Mouse (Mus musculus) kidney, adult 2 months (tissue): ENCODE data around the gene Pms2.

Experiments used
- CTCF ChIP-seq: fragments of 200-500 bp; conservative IDR thresholded peaks from 2 replicates; pipeline ENCODE4 v1.5.1; 2011; ENCODE audit warnings: low read depth, mild to moderate bottlenecking, control low read depth, low read length, moderate library complexity, mixed read lengths; ENCODE audit not compliant: insufficient read depth, insufficient read length
- POLR2A ChIP-seq: fragments of 200-500 bp; IDR thresholded peaks from one replicate; pipeline ENCODE4 v1.6.1; 2011; ENCODE audit warnings: low read depth, low read length, control low read depth

DNA sequence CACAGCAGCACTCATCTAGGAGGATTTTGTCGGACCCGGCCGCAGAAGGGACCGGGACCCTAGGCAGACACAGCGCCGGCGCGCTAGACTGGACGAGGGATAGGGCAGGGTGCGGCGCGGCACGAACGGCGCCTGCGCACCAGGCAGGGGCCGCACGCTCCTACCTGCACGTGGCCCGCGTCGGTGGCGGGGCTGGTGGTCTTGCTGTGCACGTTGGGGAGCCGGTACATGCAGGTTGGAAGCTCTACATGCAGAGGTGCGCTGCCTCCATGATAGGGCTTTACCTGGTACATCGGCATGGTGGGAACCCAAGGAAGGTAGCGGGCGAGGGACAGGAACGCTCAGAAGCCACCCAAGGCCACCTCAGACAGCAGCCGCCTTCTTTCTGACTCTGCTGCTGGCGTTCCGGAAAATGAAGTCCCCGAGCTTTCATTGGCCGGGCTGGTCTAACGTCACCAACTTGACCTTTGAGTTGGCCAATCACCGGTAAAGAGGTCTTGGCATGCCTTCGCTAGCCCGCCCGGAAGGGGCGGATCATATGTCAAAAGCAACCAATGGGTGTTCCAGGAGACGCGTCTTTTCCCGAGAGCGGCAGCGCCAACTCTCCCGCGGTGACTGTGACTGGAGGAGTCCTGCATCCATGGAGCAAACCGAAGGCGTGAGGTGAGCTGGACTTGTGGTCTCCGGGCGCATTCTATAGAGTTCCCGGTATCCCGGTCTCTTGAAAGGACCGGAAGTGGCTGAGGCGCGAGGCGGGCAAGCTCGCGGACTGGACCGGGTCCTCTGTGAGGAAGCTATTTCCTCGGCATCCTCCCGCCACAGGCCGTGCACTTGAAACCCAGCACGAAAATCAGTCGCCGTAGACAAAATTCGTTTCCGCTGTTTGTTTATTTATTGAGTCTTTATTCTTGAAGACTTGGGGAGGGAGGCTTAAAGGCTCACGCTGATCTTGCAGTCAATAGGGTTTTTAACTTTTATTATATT, at the start of gene Pms2, which contains the start of gene Aimp2:
- TF ChIP-seq CTCF (no peak), POLR2A (peak; percentile 33)
